Mouse (Mus musculus) lung, postnatal 0 days (tissue): ENCODE measurements around the gene Aars. TPM values are rescaled to one million over a fixed set of nuclear protein-coding genes. Genes with fewer than 3 reads are reported as not detected.

Source experiments
- ATAC-seq: fragments of 200-750 bp; cut with Nextera tagmentation; 2 replicates; pipeline ENCODE4 v1.8.0; 2017; ENCODE audit warnings: moderate library complexity
- DNase-seq: peaks from one replicate; pipeline ENCODE4 v3.0.0-alpha.2; 2016; ENCODE audit warnings: low spot score
- H3K27ac ChIP-seq: fragments of 300-500 bp; sonication (generic); 2 replicates; pipeline ENCODE4 v1.5.1; 2014; ENCODE audit warnings: antibody characterized with exemption, mild to moderate bottlenecking, low read length, mixed read lengths
- H3K27me3 ChIP-seq: fragments of 300-500 bp; sonication (generic); replicated peaks from 2 replicates; pipeline ENCODE4 v1.6.1; 2014; ENCODE audit warnings: low read length, mixed read lengths; ENCODE audit not compliant: insufficient read depth
- H3K36me3 ChIP-seq: fragments of 300-500 bp; sonication (generic); 2 replicates; pipeline ENCODE4 v1.6.1; 2014; ENCODE audit warnings: low read length, mixed read lengths; ENCODE audit not compliant: insufficient read depth
- H3K4me1 ChIP-seq: fragments of 300-500 bp; sonication (generic); 2 replicates; pipeline ENCODE4 v1.6.1; 2014; ENCODE audit warnings: antibody characterized with exemption, low read depth, low read length, mixed read lengths; ENCODE audit not compliant: insufficient read depth
- H3K4me2 ChIP-seq: fragments of 300-500 bp; sonication (generic); replicated peaks from 2 replicates; pipeline ENCODE4 v1.6.1; 2014; ENCODE audit warnings: low read depth, mild to moderate bottlenecking, low read length, moderate library complexity, mixed read lengths
- H3K4me3 ChIP-seq: fragments of 300-500 bp; sonication (generic); 2 replicates; pipeline ENCODE4 v1.5.1; 2014; ENCODE audit warnings: low read depth, low read length
- H3K9ac ChIP-seq: fragments of 300-500 bp; sonication (generic); replicated peaks from 2 replicates; pipeline ENCODE4 v1.6.1; 2014; ENCODE audit warnings: low read depth, mild to moderate bottlenecking
- H3K9me3 ChIP-seq: fragments of 300-500 bp; sonication (generic); 2 replicates; pipeline ENCODE4 v1.6.1; 2016; ENCODE audit warnings: low read length, mixed read lengths
- CTCF ChIP-seq: IDR thresholded peaks from 2 replicates; pipeline ENCODE4 v1.5.1; 2016; ENCODE audit warnings: antibody characterized with exemption, mild to moderate bottlenecking
- EP300 ChIP-seq: IDR thresholded peaks from 2 replicates; pipeline ENCODE4 v1.6.1; 2016; ENCODE audit warnings: antibody characterized with exemption, mild to moderate bottlenecking, control low read depth
- WGBS: fragments of 180-500 bp; shearing (Covaris S2); extraction: QIAGEN DNeasy Blood & Tissue Kit; methylation state at CpG from one replicate; pipeline ENCODE4 v1.1.7; 2014; 5-methylcytosine and 5-hydroxymethylcytosine counted together
- polyA plus RNA-seq: library from polyadenylated mRNA; unstranded; fragments of >200 nt; fragmentation: Nextera tagmentation; extraction: Ambion mirVana; gene quantifications from 2 replicates; pipeline ENCODE4 v1.2.1, GENCODE M21; 2015

Aars gene
- polyA plus RNA-seq, 1 experiment from 2014 or later = 25.2 TPM

DNA sequence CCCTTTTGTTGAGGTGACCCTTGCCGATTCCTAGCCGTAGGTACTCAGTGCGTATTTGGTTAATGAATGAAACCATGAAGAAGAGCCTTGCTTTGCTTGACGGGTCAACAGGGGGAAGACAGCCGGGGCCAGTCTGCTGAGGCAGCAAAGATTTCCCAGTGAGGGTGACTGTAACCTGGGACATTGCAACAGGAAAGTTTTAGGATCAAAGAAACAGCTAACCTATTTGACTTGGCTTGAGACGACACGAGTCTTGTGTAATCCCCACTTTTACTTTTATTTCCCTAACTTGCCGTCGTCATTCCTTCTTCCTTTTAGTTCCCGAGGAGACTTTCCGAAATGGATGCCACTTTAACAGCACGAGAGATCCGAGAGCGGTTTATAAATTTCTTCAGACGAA is 3.6 kb downstream of the Aars start:
- no peak overlapping the region for H3K4me3 ChIP-seq
- TF ChIP-seq EP300 = no peak
- TF ChIP-seq CTCF = no peak
- no peak for ATAC-seq
- H3K4me1 ChIP-seq = no peaks in the 10 kb centered on the region
- no peak overlapping the region for H3K27ac ChIP-seq
- WGBS = 92% methylated on average over 15 of the region's 15 CpGs
- peaks cover 14% of the 10 kb centered on the region; the same call in 1 of the 2 replicates for H3K36me3 ChIP-seq
- H3K9me3 ChIP-seq = no peaks in the 10 kb centered on the region
- no peak overlapping the region for H3K4me2 ChIP-seq
- no peak for DNase-seq
- H3K27me3 ChIP-seq = no peaks in the 10 kb centered on the region
- H3K9ac ChIP-seq = no peak overlapping the region

DNA sequence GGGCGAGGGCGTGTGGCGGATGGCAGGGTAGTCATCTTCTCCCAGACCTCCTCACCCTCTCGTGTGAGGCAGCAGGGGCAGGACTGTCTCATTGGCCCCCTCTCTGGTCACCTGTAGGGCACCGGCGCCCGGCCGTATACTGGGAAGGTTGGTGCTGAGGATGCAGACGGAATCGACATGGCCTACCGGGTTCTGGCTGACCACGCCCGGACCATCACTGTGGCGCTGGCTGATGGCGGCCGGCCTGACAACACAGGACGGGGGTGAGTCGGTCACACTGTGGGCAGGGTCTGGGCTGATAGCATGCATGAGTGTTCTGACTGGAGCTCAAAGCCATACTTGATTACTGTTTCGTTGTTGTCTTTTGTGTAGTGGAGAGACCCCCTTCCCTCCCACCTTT is 9.6 kb downstream of the Aars start:
- Histone ChIP-seq H3K27ac (no peak overlapping the region), H3K9ac (no peak overlapping the region), H3K4me3 (no peak overlapping the region), H3K4me2 (no peak overlapping the region), H3K36me3 (peaks cover 38% of the 10 kb centered on the region), H3K27me3 (no peaks in the 10 kb centered on the region), H3K4me1 (no peaks in the 10 kb centered on the region), H3K9me3 (no peaks in the 10 kb centered on the region)
- DNase-seq = no peak
- TF ChIP-seq EP300 (no peak), CTCF (no peak)
- no peak for ATAC-seq
- 95% methylated on average over 19 of the region's 19 CpGs for WGBS

DNA sequence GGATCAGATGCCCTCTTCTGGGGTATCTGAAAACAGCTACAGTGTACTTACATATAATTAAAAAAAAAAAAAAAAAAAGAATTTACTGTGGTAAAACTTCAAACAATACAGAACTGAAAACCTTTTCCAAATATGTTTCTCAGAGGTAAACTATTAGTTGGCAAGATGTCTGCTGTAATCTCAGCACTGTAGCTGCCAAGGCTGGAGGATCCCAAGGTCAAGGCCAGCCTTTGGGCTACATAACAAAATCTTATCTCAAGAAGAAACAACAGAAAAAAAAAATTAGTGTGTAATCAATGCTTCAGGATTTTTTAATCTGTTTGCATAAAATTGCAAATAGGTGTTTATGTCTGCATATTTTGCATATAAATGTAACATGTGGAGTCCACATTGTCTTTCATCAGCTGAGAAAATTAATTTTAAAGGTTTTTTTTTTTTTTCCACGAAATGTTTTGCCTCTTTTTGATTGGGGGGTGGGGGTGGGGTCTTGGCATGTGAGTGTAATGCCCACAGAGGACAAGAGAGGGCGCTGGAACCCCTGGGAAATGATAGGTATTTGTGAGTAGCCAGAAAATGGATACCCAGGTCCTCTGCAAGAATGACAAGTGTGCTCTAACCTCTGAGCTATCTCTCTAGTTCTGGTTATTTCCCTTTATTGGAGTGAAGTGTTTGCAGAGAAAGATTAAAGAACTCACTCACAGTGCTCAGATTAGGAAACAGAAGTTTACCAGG is 11.2 kb downstream of the Aars start:
- DNase-seq (no peak), ATAC-seq (no peak)
- Histone ChIP-seq H3K4me1 (no peaks in the 10 kb centered on the region), H3K27ac (no peak overlapping the region), H3K27me3 (no peaks in the 10 kb centered on the region), H3K4me3 (no peak overlapping the region), H3K9me3 (no peaks in the 10 kb centered on the region), H3K36me3 (peaks cover 38% of the 10 kb centered on the region), H3K9ac (no peak overlapping the region), H3K4me2 (no peak overlapping the region)
- TF ChIP-seq EP300 = no peak
- TF ChIP-seq CTCF = peak; percentile 43
- 46% methylated on average over 2 of the region's 2 CpGs for whole genome bisulfite sequencing

DNA sequence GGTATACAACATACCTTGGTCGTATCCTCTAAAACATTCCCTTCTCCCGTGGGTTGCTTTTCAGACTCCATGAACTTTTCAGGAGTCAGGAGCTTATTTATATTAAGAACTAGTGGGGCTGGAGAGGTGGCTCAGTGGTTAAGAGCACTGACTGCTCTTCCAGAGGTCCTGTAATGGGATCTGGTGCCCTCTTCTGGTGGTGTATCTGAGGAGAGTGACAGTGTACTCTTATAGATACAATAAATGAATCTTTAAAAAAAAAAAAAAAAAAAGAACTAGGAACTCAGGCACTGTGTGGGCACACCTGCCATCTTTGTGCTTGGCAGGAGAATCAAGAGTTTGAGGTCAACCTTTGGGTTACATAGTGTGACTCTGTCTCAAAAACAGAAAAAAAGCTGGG is 15.8 kb downstream of the Aars start:
- TF ChIP-seq EP300 = no peak
- TF ChIP-seq CTCF = 0 out of 2 replicates have a peak, but pooled peaks have one; percentile 10
- H3K27ac ChIP-seq = no peak overlapping the region
- no peaks in the 10 kb centered on the region for H3K4me1 ChIP-seq
- no peaks in the 10 kb centered on the region for H3K27me3 ChIP-seq
- H3K4me2 ChIP-seq = no peak overlapping the region
- no peak overlapping the region for H3K9ac ChIP-seq
- DNase-seq = no peak
- WGBS = 93% methylated on average over 2 of the region's 2 CpGs
- H3K4me3 ChIP-seq = no peak overlapping the region
- H3K36me3 ChIP-seq = peaks cover 53% of the 10 kb centered on the region
- no peaks in the 10 kb centered on the region for H3K9me3 ChIP-seq
- no peak for ATAC-seq

- TF ChIP-seq CTCF (no peak), EP300 (no peak)
- H3K4me2 ChIP-seq = no peak overlapping the region
- H3K36me3 ChIP-seq = peaks cover 57% of the 10 kb centered on the region
- H3K9me3 ChIP-seq = no peaks in the 10 kb centered on the region
- DNase-seq (no peak), ATAC-seq (no peak)
- 98% methylated on average over 7 of the region's 7 CpGs for WGBS
- H3K9ac ChIP-seq = no peak overlapping the region
- H3K27me3 ChIP-seq = no peaks in the 10 kb centered on the region
- no peak overlapping the region for H3K27ac ChIP-seq
- no peak overlapping the region for H3K4me3 ChIP-seq
- no peaks in the 10 kb centered on the region for H3K4me1 ChIP-seq
Measured at GRCm38 (mm10) chr8:111049106-111049505, 16.2 kb downstream of the Aars start.

DNA sequence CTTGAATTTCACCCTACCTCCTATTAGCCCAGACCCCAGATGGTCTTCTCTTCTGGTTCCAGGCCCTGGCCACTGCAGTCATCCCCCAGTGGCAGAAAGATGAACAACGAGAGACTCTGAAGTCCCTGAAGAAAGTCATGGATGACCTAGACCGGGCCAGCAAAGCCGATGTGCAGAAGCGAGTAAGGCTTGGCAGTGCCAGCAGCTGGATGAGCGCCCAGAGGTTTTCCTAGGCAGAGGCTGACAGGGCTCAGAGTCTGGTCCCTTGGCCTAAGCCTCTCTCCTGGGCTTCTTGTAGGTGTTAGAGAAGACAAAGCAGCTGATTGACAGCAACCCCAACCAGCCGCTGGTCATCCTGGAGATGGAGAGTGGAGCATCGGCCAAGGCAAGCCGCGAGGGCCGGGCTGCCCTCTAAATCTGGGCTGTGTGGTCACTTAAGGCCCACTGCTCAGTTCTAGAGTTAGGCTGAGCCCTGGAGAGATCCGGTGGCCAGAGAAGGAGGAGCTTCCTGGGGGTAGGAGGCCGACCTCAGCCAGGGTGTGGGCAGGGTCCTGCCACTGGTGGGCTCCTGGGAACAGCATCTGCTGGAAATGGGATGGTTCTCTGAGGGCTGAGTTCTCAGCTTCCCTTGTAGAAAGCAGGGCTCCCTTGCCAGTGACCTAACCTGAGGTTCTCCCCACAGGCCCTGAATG is 21.0 kb downstream of the Aars start:
- no peaks in the 10 kb centered on the region for H3K27me3 ChIP-seq
- H3K9me3 ChIP-seq = no peaks in the 10 kb centered on the region
- ATAC-seq = no peak
- no peak overlapping the region for H3K4me3 ChIP-seq
- DNase-seq = no peak
- H3K4me1 ChIP-seq = peaks cover 8% of the 10 kb centered on the region; the same call in 1 of the 2 replicates
- 95% methylated on average over 12 of the region's 12 CpGs for WGBS
- no peak overlapping the region for H3K9ac ChIP-seq
- no peak for TF ChIP-seq CTCF
- no peak for TF ChIP-seq EP300
- no peak overlapping the region for H3K27ac ChIP-seq
- no peak overlapping the region for H3K4me2 ChIP-seq
- peaks cover 57% of the 10 kb centered on the region for H3K36me3 ChIP-seq
